12 mouse cellular contexts compared by ENCODE assay signal in the genomic region with DNA sequence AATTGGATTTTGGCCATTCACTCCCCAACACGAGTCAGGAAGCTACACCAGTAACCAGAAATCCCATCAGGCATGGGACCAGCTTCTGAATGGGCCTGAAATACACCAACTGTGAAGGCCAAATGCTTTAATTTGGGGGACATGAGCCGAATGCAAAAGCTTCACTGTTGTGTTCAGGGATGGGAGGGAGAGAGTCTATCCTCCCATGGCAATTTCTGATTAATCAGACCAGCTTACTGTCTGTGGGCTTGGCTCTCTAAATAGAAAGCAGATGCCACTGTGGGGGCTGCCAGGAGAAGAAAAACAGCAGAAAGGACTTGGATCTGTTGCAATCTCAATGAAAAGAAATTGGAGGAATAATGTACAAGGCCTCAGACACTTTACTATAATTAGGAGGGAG.
DNase-seq lines count a peak whose midpoint lies in the region; ATAC-seq and TF ChIP-seq lines count a peak whose summit lies in the region.
"Had no signal": no experiment of that assay in that cellular context is flagged by ENCODE, and none has a peak within 500 bp of the region (broad histone marks: within the 10 kb centered on the region; RNA-seq: fewer than 3 reads in every experiment).

No protein-coding gene starts in this region.

- no peak overlapping the region for H3K9ac ChIP-seq in forebrain, postnatal 0 days
- H3K9ac ChIP-seq in intestine, embryonic 16.5 days (ENCODE audit: low read depth, low read length): no peak overlapping the region
- H3K9ac ChIP-seq: liver, embryonic 12.5 days had no signal

- no peak overlapping the region for H3K4me2 ChIP-seq in forebrain, postnatal 0 days (ENCODE audit: low read depth)
- no peak overlapping the region for H3K4me2 ChIP-seq in intestine, embryonic 16.5 days (ENCODE audit: low read depth, low read length)
- H3K4me2 ChIP-seq: liver, embryonic 12.5 days had no signal

- 39% methylated on average over 2 of the region's 2 CpGs for WGBS in forebrain, postnatal 0 days
- 73% methylated on average over 2 of the region's 2 CpGs for WGBS in intestine, embryonic 16.5 days

- no peak overlapping the region for H3K4me3 ChIP-seq in forebrain, postnatal 0 days (ENCODE audit: low read depth, low read length)
- H3K4me3 ChIP-seq in intestine, embryonic 16.5 days (ENCODE audit: low read length): no peak overlapping the region
- H3K4me3 ChIP-seq: liver, embryonic 12.5 days had no signal

- H3K36me3 ChIP-seq in forebrain, postnatal 0 days (ENCODE audit: insufficient read depth): no peaks in the 10 kb centered on the region
- H3K36me3 ChIP-seq in intestine, embryonic 16.5 days (ENCODE audit: control insufficient read depth, insufficient read depth, low read length): no peaks in the 10 kb centered on the region
- H3K36me3 ChIP-seq: liver, embryonic 12.5 days had no signal

- no peaks in the 10 kb centered on the region for H3K4me1 ChIP-seq in forebrain, postnatal 0 days (ENCODE audit: insufficient read depth)
- H3K4me1 ChIP-seq in intestine, embryonic 16.5 days (ENCODE audit: control insufficient read depth, insufficient read depth, low read length): no peaks in the 10 kb centered on the region

- no peaks in the 10 kb centered on the region for H3K27me3 ChIP-seq in forebrain, postnatal 0 days (ENCODE audit: insufficient read depth, low read length)
- no peaks in the 10 kb centered on the region for H3K27me3 ChIP-seq in intestine, embryonic 16.5 days (replicated peaks; ENCODE audit: control insufficient read depth, insufficient read depth, low read length)
- H3K27me3 ChIP-seq: liver, embryonic 12.5 days had no signal

- no peak overlapping the region for H3K27ac ChIP-seq in forebrain, postnatal 0 days (ENCODE audit: low read depth, low read length)
- no peak overlapping the region for H3K27ac ChIP-seq in intestine, embryonic 16.5 days (ENCODE audit: low read length)
- H3K27ac ChIP-seq: liver, embryonic 12.5 days had no signal

- ATAC-seq in forebrain, postnatal 0 days: peak; percentile 91
- ATAC-seq in intestine, embryonic 16.5 days: no peak
- ATAC-seq: liver, embryonic 12.5 days had no signal

- DNase-seq in Muller cell, postnatal 12 days (ENCODE audit: inconsistent ontology term): peak; percentile 4
- DNase-seq in brain, embryonic 14.5 days (ENCODE audit: low read depth): peak; percentile 74
- peak; percentile 62 for DNase-seq in forebrain, postnatal 0 days
- peak; percentile 26 for DNase-seq in left cerebral cortex, adult 11 months (ENCODE audit: low spot score)
- no peak for DNase-seq in embryo, embryonic 10 days (ENCODE audit: low spot score)
- no peak for DNase-seq in embryo, embryonic 10.5 days (ENCODE audit: low spot score)
- DNase-seq: gastrocnemius, postnatal 14 days; kidney, postnatal 36 days; spleen, adult 18-20 months; thymus, postnatal 25 days had no signal

- no peak for TF ChIP-seq CTCF in brain, embryonic 14.5 days (IDR thresholded peaks at IDR 0.05; ENCODE audit: borderline replicate concordance, extremely low read depth, insufficient read depth, insufficient read length)
- no peak for TF ChIP-seq CTCF in forebrain, postnatal 0 days (IDR thresholded peaks at IDR 0.05; ENCODE audit: low read depth)

- TF ChIP-seq POLR2A in brain, embryonic 14.5 days (IDR thresholded peaks at IDR 0.05; ENCODE audit: borderline replicate concordance, extremely low read depth, insufficient read depth, insufficient read length, poor library complexity, severe bottlenecking): no peak

- no peaks in the 10 kb centered on the region for H3K9me3 ChIP-seq in forebrain, postnatal 0 days (ENCODE audit: low read length)
- no peaks in the 10 kb centered on the region for H3K9me3 ChIP-seq in intestine, embryonic 16.5 days (ENCODE audit: control insufficient read depth, low read length)
- H3K9me3 ChIP-seq: liver, embryonic 12.5 days had no signal

Comparison
In these comparisons a context has a peak if more than half of its experiments do, and no peak if none do; other contexts are left out.
1. DNase-seq: peak in Muller cell, postnatal 12 days (single experiment), brain, embryonic 14.5 days (single experiment), forebrain, postnatal 0 days (single experiment) and left cerebral cortex, adult 11 months (single experiment); none in embryo, embryonic 10 days (single experiment) and embryo, embryonic 10.5 days (single experiment).